Mouse (Mus musculus) kidney, adult 2 months (tissue): Measurements from ENCODE around the gene Psmb1.
A peak's percentile ranks its signal among the peaks of the same experiment; 100 is the strongest.

ENCODE experiments used
- CTCF ChIP-seq: fragments of 200-500 bp; conservative IDR thresholded peaks from 2 replicates; pipeline ENCODE4 v1.5.1; 2011; ENCODE audit warnings: low read depth, mild to moderate bottlenecking, control low read depth, low read length, moderate library complexity, mixed read lengths; ENCODE audit not compliant: insufficient read depth, insufficient read length
- POLR2A ChIP-seq: fragments of 200-500 bp; IDR thresholded peaks from one replicate; pipeline ENCODE4 v1.6.1; 2011; ENCODE audit warnings: low read depth, low read length, control low read depth

DNA sequence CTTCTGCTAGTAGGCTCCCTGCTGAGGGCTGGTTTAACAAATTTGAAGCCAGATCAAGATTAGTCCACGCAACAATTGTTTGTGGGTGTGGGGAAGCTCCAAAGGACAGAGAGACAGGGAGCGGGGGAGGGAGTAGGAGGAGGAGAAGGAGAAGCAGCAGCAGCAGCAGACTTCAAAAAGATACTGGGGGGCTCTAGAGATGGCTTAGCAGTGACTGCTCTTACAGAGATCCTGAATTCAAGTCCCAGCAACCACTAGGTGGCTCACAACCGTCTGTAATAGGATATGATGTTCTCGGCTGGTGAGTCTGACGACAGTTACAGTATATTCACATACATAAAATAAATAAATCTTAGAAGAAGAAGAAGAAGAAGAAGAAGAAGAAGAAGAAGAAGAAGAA lies 30.6 kb upstream of the Psmb1 start:
- TF ChIP-seq CTCF (peak; percentile 33), POLR2A (no peak)
